Mouse (Mus musculus) CD4-positive naive resting alpha-beta T cell, adult 76 days (primary cell): Measurements from ENCODE around the gene Uxs1. TPM values are rescaled to one million over a fixed set of nuclear protein-coding genes. Genes with fewer than 3 reads are reported as not detected.

Experiments used
- total RNA-seq: library from RNA; stranded (reverse); gene quantifications from one replicate; pipeline ENCODE4 v1.2.4, GENCODE M21; 2023

Uxs1 gene
- total RNA-seq: 14.2 TPM

GRCm38 (mm10) chr1:43827763-43828194 is at the start of gene Uxs1:
TSS of gene Uxs1 (minus strand) at chr1:43827800.

GRCm38 (mm10) chr1:43730491-43730924 is 97.1 kb downstream of the Uxs1 start, which contains the start of gene 1500015O10Rik:
TSS of gene 1500015O10Rik (plus strand) at chr1:43730602.

Other genes starting within 250 kb of the Uxs1 start
- gene 1500015O10Rik, start 97.2 kb downstream of the Uxs1 start, total RNA-seq: not detected
- gene Tpp2, start 105.8 kb upstream of the Uxs1 start, total RNA-seq: 166 TPM
- not detected for gene Mettl21c, start 192.2 kb upstream of the Uxs1 start, total RNA-seq
- gene Gm8251, start 234.1 kb upstream of the Uxs1 start, total RNA-seq: 0.47 TPM